Comparison of ENCODE assay signal across 9 mouse cellular contexts in genomic region chrX:52775973-52776372, GRCm38 (mm10). TPM values are rescaled to one million over a fixed set of nuclear protein-coding genes. Genes with fewer than 3 reads are reported as not detected.
A peak's percentile ranks its signal among the peaks of the same experiment; 100 is the strongest.
DNase-seq lines count a peak whose midpoint lies in the region; ATAC-seq and TF ChIP-seq lines count a peak whose summit lies in the region.
"Had no signal": no experiment of that assay in that cellular context is flagged by ENCODE, and none has a peak within 500 bp of the region (broad histone marks: within the 10 kb centered on the region; RNA-seq: fewer than 3 reads in every experiment).

No protein-coding gene starts in this region.

- TF ChIP-seq EP300 in heart, adult 2 months (IDR thresholded peaks at IDR 0.05; ENCODE audit: insufficient read depth, low read depth, low read length): no peak

- H3K4me3 ChIP-seq in heart, adult 2 months: no peak overlapping the region
- H3K4me3 ChIP-seq in intestine, embryonic 16.5 days (ENCODE audit: low read length): no peak overlapping the region
- H3K4me3 ChIP-seq: hindbrain, embryonic 15.5 days had no signal

- no peaks in the 10 kb centered on the region for H3K27me3 ChIP-seq in heart, adult 2 months (ENCODE audit: control insufficient read depth, insufficient read depth, low read length)
- H3K27me3 ChIP-seq in intestine, embryonic 16.5 days (replicated peaks; ENCODE audit: control insufficient read depth, insufficient read depth, low read length): no peaks in the 10 kb centered on the region
- H3K27me3 ChIP-seq: hindbrain, embryonic 15.5 days had no signal

- intact Hi-C loops in heart, adult 2 months (cut with DNase I): no loop called here
- intact Hi-C loops in heart, postnatal 25 days (cut with DNase I): no loop called here

- no peaks in the 10 kb centered on the region for H3K36me3 ChIP-seq in heart, adult 2 months (ENCODE audit: control insufficient read depth, insufficient read depth, low read length)
- no peaks in the 10 kb centered on the region for H3K36me3 ChIP-seq in intestine, embryonic 16.5 days (ENCODE audit: control insufficient read depth, insufficient read depth, low read length)
- H3K36me3 ChIP-seq: hindbrain, embryonic 15.5 days had no signal

- H3K79me2 ChIP-seq in heart, adult 2 months (replicated peaks; ENCODE audit: control insufficient read depth, insufficient read depth, low read length): no peaks in the 10 kb centered on the region

- no peak for ATAC-seq in intestine, embryonic 16.5 days

- H3K9me3 ChIP-seq in intestine, embryonic 16.5 days (ENCODE audit: control insufficient read depth, low read length): no peaks in the 10 kb centered on the region
- H3K9me3 ChIP-seq: hindbrain, embryonic 15.5 days had no signal

- no peak for TF ChIP-seq POLR2A in heart, adult 2 months (IDR thresholded peaks at IDR 0.05; ENCODE audit: insufficient read depth, low read depth, low read length)

- no peak overlapping the region for H3K27ac ChIP-seq in heart, adult 2 months
- H3K27ac ChIP-seq in intestine, embryonic 16.5 days (ENCODE audit: low read length): no peak overlapping the region
- H3K27ac ChIP-seq: hindbrain, embryonic 15.5 days had no signal

- TF ChIP-seq CTCF in heart, adult 2 months (IDR thresholded peaks at IDR 0.05): peak; percentile 83

- WGBS in heart, adult 2 months: 39% methylated on average over 3 of the region's 3 CpGs
- 33% methylated on average over 3 of the region's 3 CpGs for WGBS in intestine, embryonic 16.5 days

- H3K4me2 ChIP-seq in intestine, embryonic 16.5 days (ENCODE audit: low read depth, low read length): no peak overlapping the region
- H3K4me2 ChIP-seq: hindbrain, embryonic 15.5 days had no signal

- no peaks in the 10 kb centered on the region for H3K4me1 ChIP-seq in heart, adult 2 months (ENCODE audit: control insufficient read depth, insufficient read depth, low read length)
- no peaks in the 10 kb centered on the region for H3K4me1 ChIP-seq in intestine, embryonic 16.5 days (ENCODE audit: control insufficient read depth, insufficient read depth, low read length)
- H3K4me1 ChIP-seq: hindbrain, embryonic 15.5 days had no signal

- DNase-seq in heart, adult 2 months: peak; percentile 10 to 42
- DNase-seq in heart, postnatal 25 days (ENCODE audit: low spot score): no peak
- DNase-seq in spleen, adult 18-20 months: peak; percentile 19 to 45
- no peak for DNase-seq in spleen, adult 12 weeks (ENCODE audit: low spot score)
- DNase-seq in cerebellum, postnatal 10 days: peak; percentile 25 to 27
- DNase-seq in lung, postnatal 36 days: peak; percentile 54
- peak; percentile 48 for DNase-seq in thymus, postnatal 36 days

- no peak overlapping the region for H3K9ac ChIP-seq in heart, adult 2 months (ENCODE audit: low read depth, low read length)
- H3K9ac ChIP-seq in intestine, embryonic 16.5 days (ENCODE audit: low read depth, low read length): no peak overlapping the region
- H3K9ac ChIP-seq: hindbrain, embryonic 15.5 days had no signal

RNA-seq across cellular contexts. Expression of gene Ccdc160, which starts 15.0 kb away (rescaled TPM):
- total RNA-seq in heart, adult 2 months (2021): under 1 TPM in 1 of 2 experiments, not detected in 1; 0.42 TPM
- 0.18 TPM in 1 of 2 replicates, not detected in the other for polyA plus RNA-seq in heart, adult 2 months (2012; rRNA removed)
- under 1 TPM; 0.22 to 0.60 TPM for total RNA-seq in heart, postnatal 25 days (2021)
- 5.7 TPM in 2 replicates for polyA plus RNA-seq in intestine, embryonic 16.5 days (2015; fragmentation: Nextera tagmentation; extraction: Ambion mirVana)

Comparison
In these comparisons a context has a peak if more than half of its experiments do, and no peak if none do; other contexts are left out.
1. DNase-seq: peak in heart, adult 2 months (2 of 2), spleen, adult 18-20 months (2 of 2), cerebellum, postnatal 10 days (2 of 2), lung, postnatal 36 days (single experiment) and thymus, postnatal 36 days (2 of 2); none in heart, postnatal 25 days (single experiment) and spleen, adult 12 weeks (single experiment).